Mouse (Mus musculus) spleen, adult 2 months (tissue): ENCODE data around the gene Etv6.

Source experiments
- CTCF ChIP-seq: fragments of 200-500 bp; IDR thresholded peaks from 2 replicates; pipeline ENCODE4 v1.5.1; 2011; ENCODE audit warnings: mild to moderate bottlenecking, inconsistent platforms; ENCODE audit not compliant: insufficient read depth, insufficient read length, insufficient replicate concordance; ENCODE audit errors: extremely low read depth
- POLR2A ChIP-seq: fragments of 200-500 bp; IDR thresholded peaks from 2 replicates; pipeline ENCODE4 v1.6.1; 2011; ENCODE audit warnings: low read depth, low read length, inconsistent platforms

GRCm38 (mm10) chr6:134189174-134189573 is 153.7 kb downstream of the Etv6 start:
- TF ChIP-seq CTCF (no peak), POLR2A (no peak)
